Mouse (Mus musculus): ENCODE measurements around the gene Pnn. TPM values are rescaled to one million over a fixed set of nuclear protein-coding genes. Genes with fewer than 3 reads are reported as not detected.
A peak's percentile ranks its signal among the peaks of the same experiment; 100 is the strongest.

Pnn gene
- polyA plus RNA-seq, 1 experiment from 2014 or later = 49.7 TPM

DNA sequence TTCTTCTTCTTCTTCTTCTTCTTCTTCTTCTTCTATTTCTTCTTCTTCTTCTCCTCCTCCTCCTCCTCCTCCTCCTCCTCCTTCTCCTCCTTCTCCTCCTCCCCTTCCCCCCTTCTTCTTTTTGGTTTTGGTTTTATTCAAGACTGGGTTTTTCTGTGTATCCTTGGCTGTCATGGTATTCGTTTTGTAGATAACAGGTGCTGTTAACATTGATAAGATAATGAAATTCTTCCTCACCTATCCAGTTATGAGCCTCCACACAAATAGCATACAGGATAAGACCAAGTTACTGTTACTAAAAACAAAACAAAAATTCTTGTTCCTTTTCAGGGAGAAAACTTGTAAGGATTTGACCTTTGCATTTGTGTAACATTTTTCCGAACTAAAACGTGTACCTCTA lies 908 bp upstream of the Pnn start:
- peak overlapping the region; percentile 81; the same call in 1 of the 2 replicates for H3K27ac ChIP-seq (ENCODE audit: low read depth, low read length)
- no peaks in the 10 kb centered on the region for H3K9me3 ChIP-seq (replicated peaks; ENCODE audit: control insufficient read depth, low read length)
- peak overlapping the region; percentile 54 for H3K4me2 ChIP-seq (ENCODE audit: low read length)
- peak overlapping the region; percentile 100 for H3K4me3 ChIP-seq (ENCODE audit: low read depth, low read length)
- H3K36me3 ChIP-seq (ENCODE audit: control insufficient read depth, insufficient read depth, low read length) = peaks cover 26% of the 10 kb centered on the region
- H3K9ac ChIP-seq (ENCODE audit: low read length) = no peak overlapping the region
- no peak for ATAC-seq
- 78% methylated on average over 3 of the region's 3 CpGs for WGBS
- no peaks in the 10 kb centered on the region for H3K27me3 ChIP-seq (replicated peaks; ENCODE audit: control insufficient read depth, insufficient read depth, low read length)
- H3K4me1 ChIP-seq (ENCODE audit: control insufficient read depth, insufficient read depth, low read length) = peaks cover 8% of the 10 kb centered on the region
- no peak for DNase-seq (ENCODE audit: low spot score)

DNA sequence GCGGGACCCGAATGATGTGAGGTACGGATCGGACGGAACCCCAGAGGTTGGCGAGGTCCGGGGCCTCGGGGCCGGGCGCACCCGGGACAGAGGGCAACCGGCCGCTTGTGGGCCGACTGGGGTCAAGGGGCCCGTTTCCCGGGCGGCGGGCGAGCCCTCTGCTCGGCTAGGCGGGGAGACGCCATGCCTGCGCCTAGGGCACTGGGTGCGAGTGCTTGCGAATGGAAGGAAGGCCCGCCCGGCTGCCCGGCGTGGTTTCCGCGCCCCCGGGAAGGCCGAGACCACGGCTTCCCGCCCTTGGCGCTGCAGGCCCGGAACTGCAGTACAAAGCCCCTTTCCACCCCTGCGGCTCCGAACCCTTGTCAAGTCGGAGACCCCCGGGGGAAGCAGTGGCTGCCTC lies 411 bp downstream of the Pnn start:
- peaks cover 39% of the 10 kb centered on the region for H3K36me3 ChIP-seq (ENCODE audit: control insufficient read depth, insufficient read depth, low read length)
- peak overlapping the region; percentile 84 for H3K4me2 ChIP-seq (ENCODE audit: low read length)
- ATAC-seq (peak; percentile 45), DNase-seq (ENCODE audit: low spot score) (no peak)
- peak overlapping the region; percentile 99 for H3K9ac ChIP-seq (ENCODE audit: low read length)
- peak overlapping the region; percentile 100 for H3K4me3 ChIP-seq (ENCODE audit: low read depth, low read length)
- H3K27me3 ChIP-seq (replicated peaks; ENCODE audit: control insufficient read depth, insufficient read depth, low read length) = no peaks in the 10 kb centered on the region
- peaks cover 8% of the 10 kb centered on the region for H3K4me1 ChIP-seq (ENCODE audit: control insufficient read depth, insufficient read depth, low read length)
- no peaks in the 10 kb centered on the region for H3K9me3 ChIP-seq (replicated peaks; ENCODE audit: control insufficient read depth, low read length)
- 0% methylated on average over 40 of the region's 41 CpGs for WGBS
- peak overlapping the region; percentile 86 for H3K27ac ChIP-seq (ENCODE audit: low read depth, low read length)

DNA sequence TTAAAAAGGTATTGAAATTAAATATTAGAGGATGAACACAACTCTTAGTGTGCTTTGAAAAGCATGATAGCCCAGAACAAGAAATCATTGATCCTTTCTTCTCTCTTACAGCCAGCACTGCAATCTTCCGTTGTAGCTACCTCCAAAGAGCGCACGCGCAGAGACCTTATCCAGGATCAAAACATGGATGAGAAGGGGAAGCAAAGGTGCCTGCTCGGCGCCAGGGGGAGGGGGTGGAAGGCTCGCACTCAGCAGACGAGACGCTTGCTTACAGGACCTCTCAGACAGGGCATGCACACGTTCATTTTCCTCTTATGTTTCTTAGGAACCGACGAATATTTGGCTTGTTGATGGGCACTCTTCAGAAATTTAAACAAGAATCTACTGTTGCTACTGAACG lies 2.1 kb downstream of the Pnn start:
- no peak overlapping the region for H3K27ac ChIP-seq (ENCODE audit: low read depth, low read length)
- H3K4me3 ChIP-seq (ENCODE audit: low read depth, low read length) = no peak overlapping the region
- no peak overlapping the region for H3K9ac ChIP-seq (ENCODE audit: low read length)
- no peaks in the 10 kb centered on the region for H3K27me3 ChIP-seq (replicated peaks; ENCODE audit: control insufficient read depth, insufficient read depth, low read length)
- no peaks in the 10 kb centered on the region for H3K9me3 ChIP-seq (replicated peaks; ENCODE audit: control insufficient read depth, low read length)
- peaks cover 8% of the 10 kb centered on the region for H3K4me1 ChIP-seq (ENCODE audit: control insufficient read depth, insufficient read depth, low read length)
- no peak overlapping the region for H3K4me2 ChIP-seq (ENCODE audit: low read length)
- peaks cover 49% of the 10 kb centered on the region for H3K36me3 ChIP-seq (ENCODE audit: control insufficient read depth, insufficient read depth, low read length)
- whole genome bisulfite sequencing = 94% methylated on average over 13 of the region's 13 CpGs
- no peak for DNase-seq (ENCODE audit: low spot score)
- no peak for ATAC-seq

DNA sequence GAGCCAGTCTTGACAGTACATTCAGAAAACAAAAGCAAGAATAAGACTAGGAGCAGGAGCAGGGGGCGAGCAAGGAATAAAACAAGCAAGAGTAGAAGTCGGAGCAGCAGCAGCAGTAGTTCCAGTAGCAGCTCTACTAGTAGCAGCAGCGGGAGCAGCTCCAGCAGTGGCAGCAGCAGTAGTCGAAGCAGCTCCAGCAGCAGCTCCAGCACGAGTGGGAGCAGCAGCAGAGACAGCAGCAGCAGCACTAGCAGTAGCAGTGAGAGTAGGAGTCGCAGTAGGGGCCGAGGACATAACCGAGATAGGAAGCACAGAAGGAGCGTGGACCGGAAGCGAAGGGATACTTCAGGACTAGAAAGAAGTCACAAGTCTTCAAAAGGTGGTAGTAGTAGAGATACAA lies 5.6 kb downstream of the Pnn start:
- Histone ChIP-seq H3K9me3 (replicated peaks; ENCODE audit: control insufficient read depth, low read length) (no peaks in the 10 kb centered on the region), H3K4me2 (ENCODE audit: low read length) (no peak overlapping the region), H3K36me3 (ENCODE audit: control insufficient read depth, insufficient read depth, low read length) (peaks cover 56% of the 10 kb centered on the region), H3K27ac (ENCODE audit: low read depth, low read length) (no peak overlapping the region), H3K9ac (ENCODE audit: low read length) (no peak overlapping the region), H3K27me3 (replicated peaks; ENCODE audit: control insufficient read depth, insufficient read depth, low read length) (no peaks in the 10 kb centered on the region), H3K4me3 (ENCODE audit: low read depth, low read length) (no peak overlapping the region), H3K4me1 (ENCODE audit: control insufficient read depth, insufficient read depth, low read length) (peaks cover 6% of the 10 kb centered on the region)
- DNase-seq (ENCODE audit: low spot score) (no peak), ATAC-seq (no peak)
- 92% methylated on average over 11 of the region's 11 CpGs for WGBS

DNA sequence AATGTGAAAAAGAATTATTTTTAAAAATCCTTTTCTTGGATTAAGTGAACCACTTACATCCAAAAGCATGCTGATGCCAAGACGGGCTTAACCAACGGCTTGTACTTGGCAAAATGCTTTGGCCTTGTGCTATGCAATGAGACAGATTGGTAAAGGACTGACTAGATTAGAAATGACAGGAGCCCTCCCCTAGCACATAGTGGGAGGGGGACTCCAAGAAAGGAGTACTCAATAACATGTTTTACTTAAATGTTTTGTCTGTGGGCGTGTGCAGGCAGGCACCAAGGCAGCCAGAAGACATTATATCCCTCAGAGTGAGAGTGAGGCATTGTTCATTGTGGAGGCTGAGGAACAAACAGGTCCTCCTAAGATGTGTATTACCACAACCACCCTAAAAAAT lies 7.4 kb downstream of the Pnn start:
- Histone ChIP-seq H3K4me2 (ENCODE audit: low read length) (no peak overlapping the region), H3K4me3 (ENCODE audit: low read depth, low read length) (no peak overlapping the region), H3K27me3 (replicated peaks; ENCODE audit: control insufficient read depth, insufficient read depth, low read length) (no peaks in the 10 kb centered on the region), H3K9ac (ENCODE audit: low read length) (no peak overlapping the region), H3K9me3 (replicated peaks; ENCODE audit: control insufficient read depth, low read length) (no peaks in the 10 kb centered on the region), H3K36me3 (ENCODE audit: control insufficient read depth, insufficient read depth, low read length) (peaks cover 46% of the 10 kb centered on the region), H3K4me1 (ENCODE audit: control insufficient read depth, insufficient read depth, low read length) (no peaks in the 10 kb centered on the region), H3K27ac (ENCODE audit: low read depth, low read length) (no peak overlapping the region)
- WGBS = 79% methylated on average over 3 of the region's 3 CpGs
- no peak for DNase-seq (ENCODE audit: low spot score)
- peak; percentile 29; the same call in 1 of the 2 replicates for ATAC-seq

DNA sequence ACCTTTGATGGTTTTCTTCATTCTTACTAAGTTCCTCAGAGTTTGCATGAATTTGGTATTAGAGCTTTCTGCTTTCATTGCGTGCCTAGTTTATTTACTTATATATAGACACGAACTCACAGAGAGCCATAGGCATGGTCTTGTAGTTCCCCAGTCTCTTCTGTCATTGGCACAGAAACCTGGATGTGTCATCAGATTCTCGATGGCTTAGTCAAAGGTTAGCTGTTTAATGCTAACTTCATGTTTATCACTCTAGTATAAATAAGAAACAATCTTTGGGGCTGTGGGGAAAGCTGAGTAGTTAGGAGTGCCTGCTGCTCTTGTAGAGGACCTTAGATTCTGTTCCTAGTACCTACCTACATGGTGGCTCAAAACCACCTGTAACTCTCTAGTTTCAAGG lies 10.3 kb downstream of the Pnn start:
- Histone ChIP-seq H3K4me2 (ENCODE audit: low read length) (no peak overlapping the region), H3K4me1 (ENCODE audit: control insufficient read depth, insufficient read depth, low read length) (no peaks in the 10 kb centered on the region), H3K4me3 (ENCODE audit: low read depth, low read length) (no peak overlapping the region), H3K27ac (ENCODE audit: low read depth, low read length) (no peak overlapping the region), H3K27me3 (replicated peaks; ENCODE audit: control insufficient read depth, insufficient read depth, low read length) (no peaks in the 10 kb centered on the region), H3K9ac (ENCODE audit: low read length) (no peak overlapping the region), H3K9me3 (replicated peaks; ENCODE audit: control insufficient read depth, low read length) (no peaks in the 10 kb centered on the region), H3K36me3 (ENCODE audit: control insufficient read depth, insufficient read depth, low read length) (peaks cover 18% of the 10 kb centered on the region)
- 94% methylated on average over 3 of the region's 3 CpGs for WGBS
- DNase-seq (ENCODE audit: low spot score) (no peak), ATAC-seq (no peak)

DNA sequence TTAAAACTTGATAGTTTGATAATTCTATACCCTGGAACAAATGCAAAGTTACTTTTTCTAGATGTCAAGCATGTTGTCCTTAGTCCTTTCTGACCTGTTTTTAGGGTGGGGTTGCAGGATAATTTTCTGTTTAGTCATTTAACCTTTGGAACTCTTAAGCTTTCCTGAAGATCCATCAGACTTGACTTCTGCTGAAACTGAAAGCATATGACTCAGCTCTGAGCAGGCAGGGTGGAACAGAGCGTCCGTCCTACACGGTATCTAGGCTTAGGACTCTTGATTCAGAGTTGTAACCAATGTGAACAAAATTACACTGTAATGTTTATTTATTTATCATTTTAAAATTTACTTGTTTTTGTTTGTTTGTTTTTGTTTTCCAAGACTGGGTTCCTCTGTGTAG lies 11.2 kb downstream of the Pnn start:
- DNase-seq (ENCODE audit: low spot score) (no peak), ATAC-seq (no peak)
- Histone ChIP-seq H3K4me3 (ENCODE audit: low read depth, low read length) (no peak overlapping the region), H3K9ac (ENCODE audit: low read length) (no peak overlapping the region), H3K4me2 (ENCODE audit: low read length) (no peak overlapping the region), H3K4me1 (ENCODE audit: control insufficient read depth, insufficient read depth, low read length) (no peaks in the 10 kb centered on the region), H3K9me3 (replicated peaks; ENCODE audit: control insufficient read depth, low read length) (no peaks in the 10 kb centered on the region), H3K27me3 (replicated peaks; ENCODE audit: control insufficient read depth, insufficient read depth, low read length) (no peaks in the 10 kb centered on the region), H3K27ac (ENCODE audit: low read depth, low read length) (no peak overlapping the region), H3K36me3 (ENCODE audit: control insufficient read depth, insufficient read depth, low read length) (peaks cover 11% of the 10 kb centered on the region; the same call in 1 of the 2 replicates)
- WGBS = 93% methylated on average over 3 of the region's 3 CpGs

DNA sequence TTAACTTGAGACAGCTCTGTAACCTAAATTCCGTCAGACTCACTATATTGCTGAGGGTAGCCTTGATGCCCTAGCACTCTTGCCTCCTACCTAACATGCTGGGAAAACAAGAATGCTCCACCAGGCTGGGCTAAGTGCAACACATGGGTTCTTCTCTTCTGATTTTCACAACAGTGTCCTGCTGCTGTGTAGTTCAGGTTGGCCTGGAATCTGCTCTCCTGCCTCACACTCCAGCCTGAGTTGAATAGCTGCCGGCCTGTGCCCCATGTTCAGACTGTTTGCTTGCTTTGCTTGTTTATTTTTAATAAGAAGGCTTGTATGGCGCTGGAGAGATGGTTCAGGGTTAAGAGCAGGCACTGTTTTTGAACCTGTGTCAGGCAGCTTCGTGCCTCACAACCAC lies 13.8 kb downstream of the Pnn start:
- Histone ChIP-seq H3K27ac (ENCODE audit: low read depth, low read length) (no peak overlapping the region), H3K4me2 (ENCODE audit: low read length) (no peak overlapping the region), H3K4me1 (ENCODE audit: control insufficient read depth, insufficient read depth, low read length) (no peaks in the 10 kb centered on the region), H3K36me3 (ENCODE audit: control insufficient read depth, insufficient read depth, low read length) (no peaks in the 10 kb centered on the region), H3K4me3 (ENCODE audit: low read depth, low read length) (no peak overlapping the region), H3K27me3 (replicated peaks; ENCODE audit: control insufficient read depth, insufficient read depth, low read length) (no peaks in the 10 kb centered on the region), H3K9me3 (replicated peaks; ENCODE audit: control insufficient read depth, low read length) (no peaks in the 10 kb centered on the region), H3K9ac (ENCODE audit: low read length) (no peak overlapping the region)
- 87% methylated on average over 4 of the region's 4 CpGs for WGBS
- DNase-seq (ENCODE audit: low spot score) (no peak), ATAC-seq (no peak)

DNA sequence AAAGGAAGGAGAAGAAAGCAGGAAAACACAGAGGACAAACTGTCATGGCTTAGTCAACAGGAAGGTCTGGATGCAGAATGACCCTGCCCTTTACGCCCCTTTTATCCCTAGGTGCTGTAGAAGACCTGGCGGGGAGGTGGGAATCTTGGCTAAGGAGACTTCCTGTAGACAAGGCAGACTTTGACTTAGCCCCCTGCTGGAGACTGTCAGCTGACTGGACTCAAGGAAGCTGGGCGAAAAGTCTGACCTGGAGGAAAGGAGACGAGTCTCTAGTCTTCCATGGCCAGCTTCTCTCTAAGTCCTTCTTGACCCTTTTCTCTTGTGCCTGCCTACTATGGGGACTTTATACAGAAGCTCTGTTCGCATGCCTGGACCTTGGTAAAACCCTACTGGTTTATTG lies 17.8 kb downstream of the Pnn start:
- Histone ChIP-seq H3K4me3 (ENCODE audit: low read depth, low read length) (no peak overlapping the region), H3K36me3 (ENCODE audit: control insufficient read depth, insufficient read depth, low read length) (no peaks in the 10 kb centered on the region), H3K4me2 (ENCODE audit: low read length) (no peak overlapping the region), H3K27ac (ENCODE audit: low read depth, low read length) (no peak overlapping the region), H3K9me3 (replicated peaks; ENCODE audit: control insufficient read depth, low read length) (no peaks in the 10 kb centered on the region), H3K4me1 (ENCODE audit: control insufficient read depth, insufficient read depth, low read length) (no peaks in the 10 kb centered on the region), H3K9ac (ENCODE audit: low read length) (no peak overlapping the region), H3K27me3 (replicated peaks; ENCODE audit: control insufficient read depth, insufficient read depth, low read length) (no peaks in the 10 kb centered on the region)
- DNase-seq (ENCODE audit: low spot score) (no peak), ATAC-seq (no peak)
- WGBS = 83% methylated on average over 5 of the region's 5 CpGs

Measured in forebrain, embryonic 14.5 days (tissue).